Mouse (Mus musculus) right cerebral cortex, postnatal 25 days (tissue): ENCODE measurements around the gene Chrm4.

ENCODE experiments used
- DNase-seq: peaks from one replicate; pipeline ENCODE4 v3.0.0; 2022

Chrm4 gene

GRCm38 (mm10) chr2:91944170-91944950 lies 17.3 kb downstream of the Chrm4 start:
- peak; percentile 76 for DNase-seq

GRCm38 (mm10) chr2:91945483-91945882 lies 18.4 kb downstream of the Chrm4 start, which contains the start of gene Gm9821:
TSS of gene Gm9821 (plus strand) at chr2:91945703.
- DNase-seq = no peak

DNA sequence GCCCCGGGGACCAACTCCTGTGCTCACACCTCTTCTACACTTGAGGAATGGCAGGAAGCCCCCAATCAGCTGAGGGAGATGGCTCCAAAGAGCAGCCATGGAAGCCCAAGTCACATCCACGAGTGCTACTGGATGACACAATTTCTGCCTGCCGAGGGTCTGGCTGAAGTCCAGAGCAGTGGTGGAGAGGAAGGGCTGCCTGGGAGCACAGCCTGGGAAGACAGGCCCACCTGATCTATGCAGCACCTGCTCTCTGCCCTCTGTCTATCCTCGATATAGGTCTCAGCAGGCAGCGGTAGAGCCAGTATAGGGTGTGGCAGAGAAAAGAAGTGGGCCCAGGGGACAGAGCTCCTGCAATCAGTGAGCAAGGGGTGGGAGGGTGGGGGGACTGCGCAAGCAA lies 19.8 kb downstream of the Chrm4 start:
- no peak for DNase-seq

DNA sequence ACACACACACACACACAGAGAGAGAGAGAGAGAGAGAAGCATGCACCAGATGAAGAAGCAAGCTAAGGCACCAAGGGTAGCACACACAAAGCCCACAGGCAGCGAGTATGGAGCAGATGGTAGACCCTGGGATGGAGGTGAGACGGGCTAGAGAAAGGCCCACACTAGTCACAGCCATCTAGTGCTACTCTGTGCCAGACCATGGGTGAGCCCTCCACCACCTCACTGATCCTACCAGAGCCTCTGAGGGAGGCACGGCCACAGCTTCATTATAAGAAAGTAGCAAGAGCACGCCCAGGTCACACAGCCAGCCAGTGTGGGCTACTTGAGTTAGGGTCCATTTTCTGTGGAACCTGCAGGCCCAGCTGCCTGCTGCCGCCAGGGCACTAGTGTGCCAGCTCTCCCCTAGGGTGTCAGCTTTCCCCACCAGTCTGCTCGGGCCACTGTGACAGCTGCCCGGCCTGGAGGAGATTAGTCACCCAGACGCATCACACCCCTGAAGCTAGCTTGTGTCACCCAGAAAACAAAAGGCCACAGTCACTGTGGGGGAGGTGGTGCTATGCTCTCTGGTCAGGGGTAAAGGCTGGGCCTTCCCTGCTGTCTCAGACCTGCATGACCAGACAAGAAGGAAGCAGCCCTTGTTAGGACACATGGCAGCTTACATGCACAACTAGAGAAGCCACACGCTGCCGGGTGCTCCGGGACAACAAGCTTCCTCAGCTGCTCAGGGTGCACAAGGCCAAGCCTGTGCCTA lies 20.5 kb downstream of the Chrm4 start:
- DNase-seq = no peak

GRCm38 (mm10) chr2:91948151-91948509 lies 21.1 kb downstream of the Chrm4 start:
- DNase-seq = no peak

DNA sequence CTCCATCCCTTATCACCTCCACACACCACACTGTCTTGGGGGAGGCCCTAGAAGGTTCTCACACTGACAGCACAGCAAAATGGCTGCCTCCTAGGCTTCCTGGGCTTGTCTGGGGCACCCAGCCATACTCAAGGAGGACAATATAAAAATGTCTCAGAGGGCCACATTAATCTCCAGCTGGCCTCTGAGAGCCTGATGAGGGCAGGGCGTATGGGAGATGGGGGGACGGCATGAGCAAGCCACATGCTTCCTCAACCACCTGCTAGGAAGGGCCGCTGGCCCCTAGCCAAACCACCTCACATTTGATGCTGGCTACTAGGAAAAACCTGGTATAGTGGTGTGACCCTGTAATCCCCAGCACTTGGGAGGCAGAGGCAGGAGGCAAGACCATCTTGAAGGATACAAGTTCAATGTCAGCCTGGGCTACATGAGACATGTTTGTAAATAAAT lies 21.8 kb downstream of the Chrm4 start:
- DNase-seq = no peak

GRCm38 (mm10) chr2:91949411-91950274 lies 22.6 kb downstream of the Chrm4 start:
- no peak for DNase-seq

DNA sequence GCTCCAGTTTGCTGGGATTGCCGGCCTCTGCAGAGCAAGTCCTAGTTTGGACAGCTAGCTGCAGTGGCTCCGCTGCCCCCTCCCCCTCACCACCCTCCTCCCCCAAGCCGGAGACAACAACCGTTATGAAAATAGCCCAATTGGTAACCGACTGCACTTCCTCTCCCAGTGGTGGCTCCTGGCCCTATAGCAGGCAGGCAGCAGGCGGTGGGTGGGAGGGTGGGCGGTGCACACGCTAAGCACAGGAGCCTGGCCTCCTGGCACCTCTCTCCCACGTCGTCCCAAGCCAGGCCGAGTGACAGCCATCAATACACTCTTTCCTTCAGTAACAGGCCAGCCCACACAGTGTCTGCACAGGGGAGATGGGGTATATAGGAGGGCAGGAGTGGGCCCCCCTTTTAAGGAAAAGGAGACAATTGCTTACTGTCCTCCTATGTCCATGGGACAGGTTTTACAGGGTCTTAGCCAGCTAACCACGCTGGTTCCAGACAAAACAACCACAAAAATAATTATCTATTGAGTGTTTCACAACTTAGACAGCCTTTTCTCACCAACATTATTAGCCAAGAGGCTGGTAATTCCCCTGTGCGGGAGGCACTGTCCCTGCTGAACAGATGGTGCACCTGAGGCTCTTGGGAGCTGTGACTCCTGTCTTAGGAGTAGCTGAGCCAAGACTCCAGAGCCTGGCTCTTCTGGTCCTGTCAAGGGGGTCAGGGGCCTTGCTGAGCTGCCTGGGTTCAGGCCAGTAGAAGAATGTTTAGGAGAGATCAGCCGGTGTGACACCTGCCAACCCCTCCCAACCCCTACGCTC lies 23.4 kb downstream of the Chrm4 start:
- no peak for DNase-seq

DNA sequence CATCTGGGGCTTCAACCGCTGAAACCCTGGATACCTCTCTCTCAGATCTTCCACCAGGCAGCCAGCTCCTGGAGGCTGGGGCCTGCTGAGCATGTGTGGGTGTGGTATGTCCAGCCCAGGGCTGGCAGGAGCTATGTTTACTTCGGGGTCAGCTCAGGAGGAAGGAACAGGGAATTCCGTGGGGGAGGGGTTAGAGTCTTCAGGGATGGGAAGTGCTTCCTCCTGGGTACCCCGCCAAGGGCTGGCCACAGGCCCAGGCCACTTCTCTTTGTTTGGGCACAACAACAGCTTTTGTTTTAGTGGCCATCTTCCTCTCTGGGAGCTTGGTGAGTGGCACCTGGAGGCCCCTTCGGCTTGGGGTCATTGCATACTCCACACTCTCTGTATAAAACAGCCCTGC lies 26.8 kb downstream of the Chrm4 start:
- no peak for DNase-seq

DNA sequence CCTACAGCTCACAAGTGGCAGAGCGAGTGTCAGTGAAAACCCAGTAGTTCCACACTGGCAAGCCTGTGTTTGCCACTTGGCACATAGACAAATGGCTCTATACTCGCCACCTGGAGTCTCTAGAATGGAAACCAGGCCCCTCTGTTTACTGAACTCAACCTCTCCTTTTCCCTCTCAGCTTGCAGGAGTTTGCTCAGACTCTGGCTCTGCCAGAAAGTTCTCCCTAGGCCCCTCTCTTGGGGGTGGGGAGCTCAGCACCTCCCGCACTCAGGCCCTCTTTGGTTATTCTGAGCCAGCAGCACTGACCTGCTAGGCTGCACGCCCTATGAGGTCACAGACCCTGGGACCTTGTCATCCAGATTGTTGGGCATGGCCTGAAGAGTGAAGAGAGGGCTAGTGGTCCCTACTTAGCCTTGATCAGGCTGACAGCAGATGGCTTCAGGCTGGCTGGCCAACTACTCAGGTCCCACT lies 28.1 kb downstream of the Chrm4 start:
- no peak for DNase-seq

GRCm38 (mm10) chr2:91955875-91956274 lies 28.8 kb downstream of the Chrm4 start:
- DNase-seq = no peak

DNA sequence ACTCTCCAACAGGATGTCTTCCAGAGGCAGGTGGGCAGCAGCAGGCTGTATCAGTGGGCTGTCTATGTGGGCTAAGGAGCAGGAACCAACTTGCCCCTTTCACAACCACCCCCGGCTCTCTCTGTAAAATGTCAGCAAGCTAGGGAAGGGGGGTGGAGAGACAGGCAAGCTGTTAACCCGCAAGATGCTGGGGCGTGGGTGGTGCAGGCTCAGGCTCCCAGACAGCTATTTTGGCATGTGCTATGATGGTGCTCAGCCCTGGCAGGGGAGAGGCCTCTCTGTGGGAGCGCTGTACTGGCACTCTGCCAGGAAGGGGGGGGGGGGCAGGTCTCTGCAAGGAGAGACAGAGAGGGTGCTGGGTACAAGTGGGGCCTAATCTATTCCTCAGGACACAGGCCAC lies 30.0 kb downstream of the Chrm4 start:
- peak; percentile 81 for DNase-seq

DNA sequence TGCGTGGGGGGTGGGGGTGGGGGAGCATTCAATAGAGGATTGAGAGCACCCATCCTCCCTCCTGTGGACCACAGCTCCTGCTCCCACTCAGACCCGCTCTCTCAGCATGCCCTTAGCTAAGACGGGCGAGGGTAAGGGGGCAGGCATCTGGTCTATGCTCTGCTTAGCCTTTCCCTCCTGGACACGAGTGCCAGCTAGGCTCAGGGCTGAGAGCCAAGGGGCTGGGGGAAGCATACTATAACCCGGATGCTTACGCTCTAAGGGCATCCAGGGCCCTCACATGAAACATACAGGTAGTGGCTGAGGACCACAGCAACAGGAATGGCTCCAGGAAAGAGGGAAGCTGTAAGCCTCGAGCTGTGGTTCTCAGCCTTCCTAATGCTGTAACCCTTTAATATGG lies 31.0 kb downstream of the Chrm4 start:
- DNase-seq = no peak

DNA sequence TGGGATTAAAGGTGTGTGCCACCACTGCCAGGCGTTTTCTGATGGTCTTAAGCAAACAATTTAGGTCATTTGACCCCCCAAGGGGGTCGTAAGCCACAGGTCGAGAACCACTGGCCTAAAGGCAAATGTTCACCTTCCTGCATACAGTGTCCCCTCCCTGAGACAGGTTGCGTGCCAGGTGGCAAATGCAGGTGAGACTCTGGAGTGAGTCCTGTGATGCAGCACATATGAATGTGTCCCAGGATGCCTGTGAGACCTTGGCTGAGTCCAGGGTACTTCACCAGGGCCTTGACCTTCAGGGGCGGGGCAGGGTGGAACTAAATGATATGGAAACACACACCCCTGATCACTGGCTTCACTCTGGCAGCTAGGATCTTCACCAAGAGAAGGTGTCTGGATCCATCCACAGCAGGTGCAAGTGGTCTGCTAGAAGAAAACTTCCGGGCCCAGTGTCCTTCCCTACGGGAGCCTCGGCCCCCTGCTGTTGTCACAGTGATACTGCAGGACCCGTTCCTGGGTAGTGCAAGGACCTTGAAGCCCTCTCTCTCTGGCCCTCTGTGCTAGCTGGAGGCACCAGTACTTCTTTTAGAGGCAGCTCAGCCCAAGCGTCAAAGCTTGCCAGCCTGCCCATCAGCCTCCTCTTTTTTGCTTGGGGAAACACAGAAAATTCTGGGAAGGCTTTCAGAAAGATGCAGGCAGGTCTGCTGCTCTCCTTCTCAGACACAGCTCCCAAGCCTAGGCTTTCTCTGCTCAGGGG lies 31.8 kb downstream of the Chrm4 start:
- peak; percentile 52 for DNase-seq

DNA sequence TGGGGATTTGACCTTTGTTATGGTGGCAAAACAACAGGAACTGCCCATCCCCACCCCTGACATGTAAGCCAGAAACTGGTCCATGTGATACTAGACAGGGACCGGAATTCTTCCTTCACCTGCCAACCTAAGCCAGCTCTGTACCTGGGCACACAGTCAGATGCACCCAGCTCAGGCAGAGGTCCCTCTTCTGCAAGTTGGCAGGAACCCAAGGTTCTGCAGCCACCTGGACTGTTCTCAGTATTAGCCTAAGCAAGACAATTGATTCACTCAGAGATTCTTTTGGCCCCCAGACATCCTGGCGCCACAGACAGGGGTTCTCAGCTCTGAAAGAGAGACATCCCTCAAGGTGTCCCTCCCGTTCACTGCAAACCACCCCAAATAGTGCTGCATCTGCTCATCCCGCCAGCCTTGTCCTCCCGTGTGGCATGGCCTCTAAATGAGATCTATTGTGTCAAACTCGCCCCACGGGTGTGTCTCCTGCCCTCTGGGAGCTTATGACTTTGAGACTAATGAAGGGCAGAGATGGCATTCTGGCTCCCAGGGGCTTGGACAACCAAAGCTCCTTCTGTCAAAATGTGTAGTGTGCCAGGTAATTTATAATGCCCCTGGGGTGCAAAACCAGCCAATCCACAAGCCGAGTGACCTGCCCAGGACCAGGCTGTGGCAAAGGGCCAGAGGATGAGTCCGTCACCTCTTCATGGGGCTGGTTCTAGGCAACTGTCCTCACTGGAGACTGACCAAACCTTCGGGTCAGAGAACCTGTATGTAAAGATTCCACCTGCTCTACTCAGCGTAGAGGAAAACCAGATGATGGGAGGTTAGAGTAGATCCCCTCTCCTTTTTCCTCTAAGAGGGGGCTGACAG lies 32.7 kb downstream of the Chrm4 start:
- no peak for DNase-seq

DNA sequence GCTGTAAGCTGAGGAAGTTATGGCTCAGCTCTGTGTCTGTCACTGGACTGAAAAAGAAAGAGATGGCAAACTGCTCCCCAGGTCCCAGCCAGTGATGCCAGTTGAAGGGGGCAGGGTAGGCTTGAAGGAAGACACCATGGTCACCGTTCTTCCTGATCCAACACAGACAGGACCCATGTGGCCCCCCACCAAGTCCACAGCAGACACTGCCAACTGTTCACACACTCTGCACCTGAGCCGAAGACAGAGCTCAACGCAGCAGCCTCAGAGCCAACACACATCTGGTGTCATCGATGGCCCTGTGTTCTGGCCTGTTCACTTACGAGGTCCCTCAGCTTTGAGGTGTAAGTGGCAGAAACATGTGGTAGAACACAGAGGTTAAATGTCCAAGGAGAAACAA lies 33.4 kb downstream of the Chrm4 start:
- DNase-seq = no peak

DNA sequence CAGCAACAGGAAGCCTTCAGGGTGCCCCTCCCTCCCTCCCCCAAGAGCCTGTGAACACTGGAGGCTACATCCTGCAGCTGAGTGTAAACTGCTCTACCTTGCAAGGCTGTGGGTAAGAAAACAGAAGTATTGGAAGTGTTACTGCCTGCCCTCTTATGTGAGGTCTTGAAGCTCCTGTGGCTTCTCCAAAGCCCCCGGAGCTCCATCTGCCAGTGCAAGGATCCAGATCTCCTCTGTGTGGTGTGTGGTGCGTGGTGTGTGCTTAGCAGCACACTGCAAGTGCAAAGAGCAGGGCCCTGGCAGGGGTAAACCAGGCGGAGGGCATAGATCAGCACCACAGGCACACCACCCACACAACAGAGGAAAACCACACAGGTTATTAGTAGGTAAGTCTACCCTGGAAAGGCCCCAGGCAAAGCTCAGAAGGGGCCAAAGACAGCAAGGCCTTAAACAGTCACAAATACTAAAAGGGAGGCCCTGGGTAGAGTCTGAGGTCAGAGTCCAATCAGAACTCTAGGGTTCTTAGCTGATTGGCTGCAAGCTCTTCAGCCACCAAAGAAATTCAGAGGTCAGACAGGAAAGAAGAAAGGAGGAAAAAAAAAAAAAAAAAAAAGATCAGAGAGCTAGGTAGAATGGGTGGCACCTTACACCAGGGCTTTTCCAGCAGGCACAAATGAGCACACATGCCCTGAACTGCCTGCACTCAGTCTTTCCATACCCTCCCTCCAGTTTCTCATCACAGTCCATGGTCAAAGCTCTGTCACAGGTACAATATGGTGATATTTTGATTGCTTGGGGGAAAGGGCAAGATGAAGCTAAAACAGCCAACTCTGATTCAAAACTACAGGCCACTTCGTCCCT lies 35.1 kb downstream of the Chrm4 start:
- DNase-seq = no peak

DNA sequence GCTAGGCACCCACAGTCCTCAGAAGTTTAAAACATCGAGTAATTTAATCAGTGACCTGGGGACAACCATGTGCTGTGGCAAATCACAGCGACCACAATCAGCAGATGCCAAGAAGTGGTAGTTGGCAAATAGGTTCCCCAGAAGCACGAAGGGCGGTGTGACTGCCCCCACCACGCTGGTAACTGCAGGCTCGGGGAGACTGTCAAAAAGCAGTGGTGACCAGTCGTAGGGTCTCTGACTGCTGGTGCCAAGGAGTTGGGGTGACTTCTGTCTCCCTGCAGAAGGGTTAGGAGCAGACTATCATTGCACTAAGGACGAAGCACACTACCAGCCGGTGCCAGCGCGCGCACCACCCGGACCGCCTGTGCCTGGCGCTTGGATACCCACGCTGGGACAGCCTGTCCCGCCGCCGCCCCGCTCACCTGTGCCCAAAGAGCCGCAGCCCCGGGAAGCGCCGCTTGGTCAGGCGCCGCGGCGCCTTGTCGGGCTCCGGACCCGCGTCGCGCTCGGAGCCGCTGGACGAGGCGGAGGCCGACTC lies 35.9 kb downstream of the Chrm4 start:
- no peak for DNase-seq

- peak; percentile 95 for DNase-seq
Measured at GRCm38 (mm10) chr2:91963443-91963932, 36.4 kb downstream of the Chrm4 start.
